Mouse (Mus musculus) limb, embryonic 11.5 days (tissue): ENCODE measurements around the gene Hist1h4d. TPM values are rescaled to one million over a fixed set of nuclear protein-coding genes. Genes with fewer than 3 reads are reported as not detected.

Experiments
- microRNA-seq: library from miRNA; unstranded; fragments of <30 nt; microRNA quantifications from one replicate; pipeline ENCODE4, GENCODE M21; 2016
- polyA plus RNA-seq: library from polyadenylated mRNA; unstranded; fragments of >200 nt; fragmentation: Nextera tagmentation; extraction: Ambion mirVana; gene quantifications from 2 replicates; pipeline ENCODE4 v1.2.1, GENCODE M21; 2014

Hist1h4d gene
- polyA plus RNA-seq, 1 experiment from 2014 or later, result 134 TPM

Small RNA genes within 50 kb of the gene (microRNA-seq; reads per million reads assigned to microRNA genes)
- not detected for gene Gm44297
- not detected for gene Gm44359
- gene Gm44394, result not detected

Other genes starting within 250 kb of the Hist1h4d start
- 71.9 and 76.4 TPM in 2 replicates for gene Zfp322a, start 212.4 kb upstream of the Hist1h4d start, polyA plus RNA-seq
- 16.3 and 17.4 TPM in 2 replicates for gene Abt1, start 157.7 kb upstream of the Hist1h4d start, polyA plus RNA-seq
- not detected in 2 replicates for gene Btn1a1, start 115.7 kb upstream of the Hist1h4d start, polyA plus RNA-seq
- 1.3 and 2.2 TPM in 2 replicates for gene Btn2a2, start 92.7 kb upstream of the Hist1h4d start, polyA plus RNA-seq
- gene Hist1h4h, start 50.5 kb upstream of the Hist1h4d start, polyA plus RNA-seq, result 4.0 and 5.6 TPM in 2 replicates
- 5.1 and 7.9 TPM in 2 replicates for gene Hist1h2af, start 47.7 kb upstream of the Hist1h4d start, polyA plus RNA-seq
- gene Hist1h3g, start 46.2 kb upstream of the Hist1h4d start, polyA plus RNA-seq, result 7.0 and 9.4 TPM in 2 replicates
- gene Hist1h2bh, start 38.2 kb upstream of the Hist1h4d start, polyA plus RNA-seq, result 0.79 and 1.0 TPM in 2 replicates
- 1.4 and 2.0 TPM in 2 replicates for gene Hist1h3f, start 37.5 kb upstream of the Hist1h4d start, polyA plus RNA-seq
- gene Hist1h4f, start 29.9 kb upstream of the Hist1h4d start, polyA plus RNA-seq, result 0.67 and 2.3 TPM in 2 replicates
- 0.54 and 0.56 TPM in 2 replicates for gene Hist1h1d, start 28.3 kb upstream of the Hist1h4d start, polyA plus RNA-seq
- gene Hist1h3e, start 19.2 kb upstream of the Hist1h4d start, polyA plus RNA-seq, result 9.6 and 9.8 TPM in 2 replicates
- gene Hist1h2ae, start 10.4 kb upstream of the Hist1h4d start, polyA plus RNA-seq, result 98.4 and 102 TPM in 2 replicates
- 8.2 and 10.0 TPM in 2 replicates for gene Hist1h2bg, start 10.2 kb upstream of the Hist1h4d start, polyA plus RNA-seq
- gene Hist1h2bf, start 7.4 kb upstream of the Hist1h4d start, polyA plus RNA-seq, result 4.5 and 5.4 TPM in 2 replicates
- gene Hist1h2ad, start 7.2 kb upstream of the Hist1h4d start, polyA plus RNA-seq, result 2.2 and 3.1 TPM in 2 replicates
- 12.6 and 13.2 TPM in 2 replicates for gene Hist1h3d, start 5.8 kb upstream of the Hist1h4d start, polyA plus RNA-seq
- gene Hist1h2be, start 39.5 kb downstream of the Hist1h4d start, polyA plus RNA-seq, result 3.1 and 3.9 TPM in 2 replicates
- gene Hist1h1e, start 41.0 kb downstream of the Hist1h4d start, polyA plus RNA-seq, result 20.3 and 24.6 TPM in 2 replicates
- gene Hist1h2ac, start 102.3 kb downstream of the Hist1h4d start, polyA plus RNA-seq, result 0.96 and 1.0 TPM in 2 replicates
- 19.9 and 21.1 TPM in 2 replicates for gene Hist1h2bc, start 102.6 kb downstream of the Hist1h4d start, polyA plus RNA-seq
- 0.28 TPM in 1 of 2 replicates, not detected in the other for gene Hist1h1t, start 114.2 kb downstream of the Hist1h4d start, polyA plus RNA-seq
- 6.6 and 7.9 TPM in 2 replicates for gene Hist1h4c, start 116.9 kb downstream of the Hist1h4d start, polyA plus RNA-seq
- gene Hfe, start 129.3 kb downstream of the Hist1h4d start, polyA plus RNA-seq, result 2.1 and 3.7 TPM in 2 replicates
- 15.4 and 16.6 TPM in 2 replicates for gene Hist1h1c, start 157.2 kb downstream of the Hist1h4d start, polyA plus RNA-seq
- 13.3 and 14.0 TPM in 2 replicates for gene Hist1h3c, start 164.0 kb downstream of the Hist1h4d start, polyA plus RNA-seq
- 1.7 and 3.4 TPM in 2 replicates for gene Hist1h2bb, start 165.1 kb downstream of the Hist1h4d start, polyA plus RNA-seq
- 63.8 and 65.5 TPM in 2 replicates for gene Hist1h2ab, start 169.5 kb downstream of the Hist1h4d start, polyA plus RNA-seq
- gene Hist1h3b, start 170.7 kb downstream of the Hist1h4d start, polyA plus RNA-seq, result 7.5 and 12.0 TPM in 2 replicates
- gene Hist1h4b, start 175.4 kb downstream of the Hist1h4d start, polyA plus RNA-seq, result 6.3 and 7.9 TPM in 2 replicates
- 0.35 and 0.78 TPM in 2 replicates for gene Hist1h4a, start 179.6 kb downstream of the Hist1h4d start, polyA plus RNA-seq
- gene Hist1h3a, start 180.8 kb downstream of the Hist1h4d start, polyA plus RNA-seq, result 5.1 and 5.4 TPM in 2 replicates
- gene Hist1h1a, start 182.1 kb downstream of the Hist1h4d start, polyA plus RNA-seq, result 2.8 and 4.1 TPM in 2 replicates
- 0.30 TPM in 1 of 2 replicates, not detected in the other for gene Trim38, start 188.3 kb downstream of the Hist1h4d start, polyA plus RNA-seq
- not detected in 2 replicates for gene Slc17a2, start 225.4 kb downstream of the Hist1h4d start, polyA plus RNA-seq